Mouse (Mus musculus) kidney, embryonic 14.5 days (tissue): Measurements from ENCODE around the gene Ttll13. TPM values are rescaled to one million over a fixed set of nuclear protein-coding genes. Genes with fewer than 3 reads are reported as not detected.
A peak's percentile ranks its signal among the peaks of the same experiment; 100 is the strongest.

Source experiments
- ATAC-seq: fragments of 200-750 bp; cut with Nextera tagmentation; 2 replicates; pipeline ENCODE4 v1.8.0; 2017; ENCODE audit warnings: moderate number of reproducible peaks, mild to moderate bottlenecking, moderate TSS enrichment, moderate library complexity; ENCODE audit not compliant: low FRiP score, low TSS enrichment
- H3K27ac ChIP-seq: fragments of 300-500 bp; sonication (generic); 2 replicates; pipeline ENCODE4 v1.5.1; 2014; ENCODE audit warnings: low read depth, mild to moderate bottlenecking, low read length, moderate library complexity, mixed read lengths
- H3K27me3 ChIP-seq: fragments of 300-500 bp; sonication (generic); 2 replicates; pipeline ENCODE4 v1.6.1; 2014; ENCODE audit warnings: mild to moderate bottlenecking, low read length; ENCODE audit not compliant: control insufficient read depth, insufficient read depth
- H3K36me3 ChIP-seq: fragments of 300-500 bp; sonication (generic); 2 replicates; pipeline ENCODE4 v1.6.1; 2014; ENCODE audit warnings: low read length, mixed read lengths; ENCODE audit not compliant: control insufficient read depth, insufficient read depth
- H3K4me1 ChIP-seq: fragments of 300-500 bp; sonication (generic); 2 replicates; pipeline ENCODE4 v1.6.1; 2014; ENCODE audit warnings: low read length, mixed read lengths; ENCODE audit not compliant: control insufficient read depth, insufficient read depth
- H3K4me2 ChIP-seq: fragments of 300-500 bp; sonication (generic); replicated peaks from 2 replicates; pipeline ENCODE4 v1.6.1; 2014; ENCODE audit warnings: low read depth, mild to moderate bottlenecking, low read length
- H3K4me3 ChIP-seq: fragments of 300-500 bp; sonication (generic); 2 replicates; pipeline ENCODE4 v1.5.1; 2014; ENCODE audit warnings: mild to moderate bottlenecking, low read length
- H3K9ac ChIP-seq: fragments of 300-500 bp; sonication (generic); 2 replicates; pipeline ENCODE4 v1.6.1; 2014; ENCODE audit warnings: low read depth, mild to moderate bottlenecking, low read length, moderate library complexity
- H3K9me3 ChIP-seq: fragments of 300-500 bp; sonication (generic); 2 replicates; pipeline ENCODE4 v1.6.1; 2016; ENCODE audit warnings: low read length; ENCODE audit not compliant: control insufficient read depth
- WGBS: fragments of 180-500 bp; shearing (Covaris S2); extraction: QIAGEN DNeasy Blood & Tissue Kit; methylation state at CpG from one replicate; pipeline ENCODE4 v1.1.7; 2014; 5-methylcytosine and 5-hydroxymethylcytosine counted together
- polyA plus RNA-seq: library from polyadenylated mRNA; unstranded; fragments of >200 nt; fragmentation: Nextera tagmentation; extraction: Ambion mirVana; gene quantifications from 2 replicates; pipeline ENCODE4 v1.2.1, GENCODE M21; 2014

The Ttll13 gene
- polyA plus RNA-seq, 1 experiment from 2014 or later = 1.7 TPM

DNA sequence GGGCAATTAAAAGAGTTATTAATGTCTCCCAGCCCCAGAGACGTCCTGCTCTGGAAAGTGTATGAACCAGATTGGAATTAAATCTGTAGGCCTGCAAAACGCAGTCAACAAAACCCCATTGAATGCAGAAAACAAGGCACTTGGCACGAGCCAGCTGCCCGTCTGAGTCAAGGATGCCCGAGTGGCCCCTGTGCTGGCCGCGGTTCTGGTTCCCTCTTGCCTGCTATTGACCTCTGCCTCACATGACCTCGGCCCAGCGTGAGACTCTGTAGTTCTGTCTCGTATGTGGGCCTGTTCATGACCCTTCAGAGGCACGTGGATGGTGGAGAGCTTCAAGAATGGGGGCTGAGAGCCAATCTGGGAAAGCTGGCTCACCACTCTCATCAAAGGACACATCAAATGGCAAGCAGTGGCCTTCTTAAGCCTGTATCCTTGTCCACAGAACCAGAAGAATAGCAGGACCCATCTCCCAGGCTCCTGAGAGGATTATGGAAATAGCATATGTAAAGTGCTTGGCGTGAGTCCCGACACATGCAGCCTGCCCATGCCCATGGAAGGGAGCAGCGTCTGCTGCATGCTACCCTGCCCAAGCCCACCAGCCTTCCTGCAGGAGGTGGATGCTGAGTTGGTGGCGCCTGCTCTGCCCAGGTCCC is 44.2 kb upstream of the Ttll13 start:
- no peak overlapping the region for H3K9ac ChIP-seq
- no peak for ATAC-seq
- 87% methylated on average over 15 of the region's 15 CpGs for WGBS
- 0 out of 2 replicates have a peak, but pooled peaks cover 3% of the 10 kb centered on the region for H3K36me3 ChIP-seq
- H3K4me2 ChIP-seq = no peak overlapping the region
- H3K27ac ChIP-seq = no peak overlapping the region
- H3K9me3 ChIP-seq = no peaks in the 10 kb centered on the region
- peaks cover 52% of the 10 kb centered on the region for H3K4me1 ChIP-seq
- H3K27me3 ChIP-seq = no peaks in the 10 kb centered on the region
- H3K4me3 ChIP-seq = no peak overlapping the region

DNA sequence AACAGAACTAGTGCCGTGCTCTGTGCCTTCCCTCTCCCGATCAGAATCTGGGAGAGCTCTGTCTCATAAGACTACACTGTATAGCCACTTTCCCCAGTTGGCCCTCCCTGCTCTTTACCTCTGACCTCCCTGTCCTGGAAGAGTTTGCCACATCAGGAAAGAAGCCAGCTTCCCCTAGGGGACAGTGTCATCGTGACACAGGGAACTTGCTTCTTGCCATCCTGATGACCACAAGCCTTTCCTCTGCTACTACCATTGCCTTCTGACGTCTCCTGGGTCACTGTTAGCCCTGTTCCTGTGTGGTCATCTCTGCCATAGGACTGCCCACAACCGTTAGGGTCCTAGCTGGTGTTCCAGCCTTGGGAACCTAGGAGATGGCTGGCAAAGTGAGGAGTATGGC is 43.2 kb upstream of the Ttll13 start:
- 82% methylated on average over 5 of the region's 5 CpGs for WGBS
- H3K9me3 ChIP-seq = no peaks in the 10 kb centered on the region

DNA sequence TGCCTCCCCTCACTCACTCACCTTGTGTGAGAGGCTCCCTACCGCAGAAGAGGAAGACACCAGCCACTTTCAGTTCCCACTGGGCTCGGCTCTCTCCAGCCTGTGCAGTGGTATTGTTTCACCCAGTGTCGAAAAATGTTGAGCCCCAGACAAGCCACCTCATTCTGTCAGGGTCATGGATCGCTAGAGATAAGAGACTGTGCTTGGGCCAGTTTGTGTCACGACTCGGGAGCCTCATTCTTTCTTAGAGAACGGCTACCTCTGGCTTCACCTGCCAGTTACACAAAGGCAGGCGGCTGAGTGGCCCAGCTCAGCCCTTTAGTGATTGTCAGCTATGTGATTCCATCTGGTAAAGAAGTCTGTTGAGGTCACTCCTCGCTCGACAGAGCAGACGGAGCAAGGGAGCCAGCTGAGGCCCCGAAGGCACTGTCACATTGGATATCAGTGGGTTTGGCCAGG is 42.5 kb upstream of the Ttll13 start:
- H3K4me3 ChIP-seq = no peak overlapping the region
- H3K4me2 ChIP-seq = no peak overlapping the region
- H3K4me1 ChIP-seq = peaks cover 54% of the 10 kb centered on the region
- no peak for ATAC-seq
- H3K9me3 ChIP-seq = no peaks in the 10 kb centered on the region
- no peak overlapping the region; the same call in 1 of the 2 replicates for H3K9ac ChIP-seq
- WGBS = 41% methylated on average over 12 of the region's 12 CpGs
- no peak overlapping the region for H3K27ac ChIP-seq
- 0 out of 2 replicates have a peak, but pooled peaks cover 3% of the 10 kb centered on the region for H3K36me3 ChIP-seq
- H3K27me3 ChIP-seq = no peaks in the 10 kb centered on the region

More for the DNA sequence above, 43.2 kb upstream of the Ttll13 start:
- Histone ChIP-seq H3K27me3 (no peaks in the 10 kb centered on the region), H3K36me3 (0 out of 2 replicates have a peak, but pooled peaks cover 3% of the 10 kb centered on the region), H3K9ac (no peak overlapping the region), H3K27ac (no peak overlapping the region), H3K4me3 (no peak overlapping the region), H3K4me1 (peaks cover 54% of the 10 kb centered on the region), H3K4me2 (no peak overlapping the region)
- no peak for ATAC-seq

DNA sequence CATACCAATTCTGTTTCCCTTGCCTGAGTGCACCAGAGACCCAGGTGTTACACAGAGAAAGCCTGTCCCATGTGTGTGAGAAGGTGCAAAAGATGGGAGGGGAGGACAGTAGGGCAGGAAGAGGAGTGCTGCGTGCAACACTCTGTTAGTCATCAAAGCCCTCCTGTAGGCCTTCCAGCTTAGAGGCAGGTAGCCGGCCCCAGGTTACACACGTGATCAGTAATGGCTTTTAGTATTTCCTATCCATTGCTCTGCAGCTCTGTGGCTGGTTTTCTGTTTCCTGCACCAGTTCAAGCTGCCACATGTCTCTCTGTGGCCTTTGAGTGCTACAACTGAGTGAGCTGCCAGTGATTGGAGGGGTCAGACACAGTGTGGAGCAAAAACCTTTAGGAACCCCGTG is 41.8 kb upstream of the Ttll13 start:
- Histone ChIP-seq H3K4me2 (no peak overlapping the region), H3K27ac (no peak overlapping the region), H3K4me3 (no peak overlapping the region), H3K27me3 (no peaks in the 10 kb centered on the region), H3K9ac (no peak overlapping the region), H3K4me1 (peaks cover 54% of the 10 kb centered on the region), H3K36me3 (0 out of 2 replicates have a peak, but pooled peaks cover 3% of the 10 kb centered on the region), H3K9me3 (no peaks in the 10 kb centered on the region)
- ATAC-seq = no peak
- WGBS = 88% methylated on average over 4 of the region's 4 CpGs

DNA sequence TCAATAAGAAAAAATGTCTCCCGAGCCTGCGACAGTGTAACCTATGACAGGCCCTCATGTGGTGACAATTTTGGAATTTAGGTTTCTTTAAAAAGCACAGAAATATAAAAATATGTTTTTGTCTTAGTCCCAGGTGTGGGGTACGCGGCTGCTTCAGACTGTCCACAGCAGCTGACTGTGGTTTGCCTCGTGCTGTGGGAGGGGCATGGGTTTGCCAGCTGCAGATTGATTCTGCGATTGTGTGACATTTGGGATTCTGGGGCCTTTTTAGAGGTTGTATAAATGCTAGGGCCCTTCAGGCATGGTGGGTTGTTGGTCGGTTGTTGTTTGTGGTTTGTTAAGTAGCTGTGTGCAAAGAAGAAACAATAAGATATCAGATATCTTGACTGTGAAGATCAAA is 41.2 kb upstream of the Ttll13 start:
- no peak overlapping the region for H3K9ac ChIP-seq
- H3K27ac ChIP-seq = no peak overlapping the region
- no peaks in the 10 kb centered on the region for H3K27me3 ChIP-seq
- ATAC-seq = no peak
- no peak overlapping the region for H3K4me2 ChIP-seq
- no peak overlapping the region for H3K4me3 ChIP-seq
- H3K36me3 ChIP-seq = 0 out of 2 replicates have a peak, but pooled peaks cover 3% of the 10 kb centered on the region
- WGBS = 78% methylated on average over 7 of the region's 7 CpGs
- H3K9me3 ChIP-seq = no peaks in the 10 kb centered on the region
- peaks cover 48% of the 10 kb centered on the region for H3K4me1 ChIP-seq

DNA sequence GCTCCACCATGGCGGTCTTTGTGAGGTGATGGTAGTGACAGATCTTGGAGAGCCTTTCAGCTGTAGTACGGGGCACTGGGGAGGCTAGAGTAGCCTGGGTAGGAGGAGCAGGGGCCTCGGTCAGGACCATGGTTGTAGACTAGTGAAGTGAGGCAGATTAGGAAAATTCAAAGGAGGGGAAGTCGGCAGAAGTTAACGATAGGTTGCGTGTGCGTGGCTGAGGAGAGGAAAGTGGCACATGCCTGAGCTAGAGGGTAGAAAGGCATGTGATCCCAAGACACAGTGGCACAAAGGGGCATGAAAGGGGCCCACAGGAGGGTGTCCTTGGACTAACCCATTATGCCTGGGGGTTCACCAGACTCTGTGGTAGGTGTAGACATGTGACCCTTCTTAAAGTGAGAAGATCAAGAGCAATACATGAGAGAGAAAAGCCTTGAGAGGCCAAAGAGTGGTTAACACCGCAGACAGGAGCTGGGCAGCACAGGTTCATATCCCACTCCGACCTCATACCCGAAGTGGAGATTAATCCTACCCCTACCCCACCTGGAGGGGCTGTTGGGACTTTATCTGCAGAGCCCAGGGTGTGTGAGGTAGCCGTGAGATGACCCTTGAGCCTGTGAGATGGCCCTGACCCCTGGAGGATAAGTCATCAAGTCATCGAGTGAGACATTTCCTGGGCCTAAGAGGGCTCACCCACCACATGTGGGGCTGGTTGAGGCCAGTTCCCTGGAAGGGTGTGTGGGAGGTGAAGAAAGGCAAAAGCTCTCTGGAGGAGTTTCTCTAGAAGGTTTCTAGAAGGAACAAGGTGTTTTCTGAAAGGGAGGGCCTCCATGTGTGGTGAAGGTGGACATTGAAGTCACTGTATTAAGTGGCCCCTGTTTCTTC is 40.2 kb upstream of the Ttll13 start:
- no peak overlapping the region for H3K27ac ChIP-seq
- no peak overlapping the region for H3K9ac ChIP-seq
- ATAC-seq = no peak
- H3K4me1 ChIP-seq = peaks cover 38% of the 10 kb centered on the region
- no peak overlapping the region for H3K4me2 ChIP-seq
- no peak overlapping the region for H3K4me3 ChIP-seq
- no peaks in the 10 kb centered on the region for H3K9me3 ChIP-seq
- H3K27me3 ChIP-seq = no peaks in the 10 kb centered on the region
- 0 out of 2 replicates have a peak, but pooled peaks cover 3% of the 10 kb centered on the region for H3K36me3 ChIP-seq
- 74% methylated on average over 12 of the region's 12 CpGs for WGBS

DNA sequence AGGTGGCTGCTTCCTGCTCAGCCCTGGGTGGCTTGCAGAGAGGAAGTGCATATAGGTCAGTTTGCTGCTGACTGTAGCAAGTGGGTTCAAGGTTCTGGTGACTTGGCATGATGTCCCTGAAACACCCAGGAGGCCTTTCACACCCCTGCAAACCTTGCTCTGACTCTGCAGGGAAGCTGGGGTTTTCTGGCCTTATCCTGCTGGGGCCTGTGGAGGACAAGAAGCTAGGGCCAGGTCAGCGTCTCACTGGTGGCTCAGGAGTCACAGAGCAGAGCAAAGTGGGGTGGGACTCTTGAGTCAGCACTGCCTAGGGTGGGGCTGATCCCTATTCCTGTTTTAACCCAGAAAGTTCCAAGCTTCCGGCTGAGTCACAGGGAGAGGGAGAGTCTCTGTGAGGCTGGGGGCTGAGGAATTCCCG is 38.9 kb upstream of the Ttll13 start:
- Histone ChIP-seq H3K27me3 (no peaks in the 10 kb centered on the region), H3K9ac (no peak overlapping the region), H3K36me3 (0 out of 2 replicates have a peak, but pooled peaks cover 1% of the 10 kb centered on the region), H3K27ac (peak overlapping the region; percentile 32; the same call in 1 of the 2 replicates), H3K4me1 (peaks cover 33% of the 10 kb centered on the region), H3K4me2 (no peak overlapping the region), H3K9me3 (no peaks in the 10 kb centered on the region), H3K4me3 (no peak overlapping the region)
- WGBS = 58% methylated on average over 3 of the region's 3 CpGs
- ATAC-seq = no peak

DNA sequence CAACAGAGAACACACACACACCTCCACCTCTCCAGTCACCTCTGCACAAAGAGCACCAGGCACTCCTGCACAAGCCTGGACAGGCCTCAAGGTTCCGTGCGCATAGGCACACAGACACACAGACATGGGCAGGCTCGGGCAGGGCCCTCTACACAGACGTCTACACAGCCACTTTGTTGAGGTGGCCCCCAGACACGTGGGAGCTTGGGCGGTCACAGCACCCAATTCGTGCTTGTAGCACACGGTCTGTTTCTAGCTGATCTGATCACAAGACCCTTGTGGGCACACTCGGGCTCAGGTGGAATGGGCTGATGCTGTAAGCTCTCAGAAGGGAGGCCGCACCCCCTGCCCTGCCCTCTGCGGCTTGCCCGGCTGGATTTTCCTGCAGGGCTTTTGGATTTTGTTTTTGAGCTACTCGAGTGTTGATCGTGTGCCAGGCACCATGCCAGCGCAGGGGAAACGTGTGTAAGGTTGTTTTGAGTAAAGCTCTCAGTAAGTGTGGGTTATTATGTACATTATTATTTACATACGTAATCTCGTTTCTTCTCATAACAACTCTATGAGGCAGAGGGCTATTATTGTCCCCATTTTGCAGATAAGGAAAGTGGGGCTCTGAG is 38.0 kb upstream of the Ttll13 start:
- ATAC-seq = no peak
- H3K4me1 ChIP-seq = peaks cover 30% of the 10 kb centered on the region
- no peak overlapping the region for H3K4me3 ChIP-seq
- H3K4me2 ChIP-seq = no peak overlapping the region
- no peaks in the 10 kb centered on the region for H3K9me3 ChIP-seq
- H3K27me3 ChIP-seq = no peaks in the 10 kb centered on the region
- 84% methylated on average over 18 of the region's 18 CpGs for WGBS
- peak overlapping the region; percentile 32; the same call in 1 of the 2 replicates for H3K27ac ChIP-seq
- H3K36me3 ChIP-seq = peaks cover 1% of the 10 kb centered on the region; the same call in 1 of the 2 replicates
- H3K9ac ChIP-seq = no peak overlapping the region
